Mouse (Mus musculus) testis, postnatal 14 days (tissue): ENCODE results near the gene Lrrc32.

ENCODE experiments used
- DNase-seq: peaks from one replicate; pipeline ENCODE4 v3.0.0; 2021; ENCODE audit warnings: low spot score

The Lrrc32 gene

GRCm38 (mm10) chr7:98488398-98489130 lies 519 bp upstream of the Lrrc32 start:
- DNase-seq, result no peak

GRCm38 (mm10) chr7:98489623-98490084 lies 571 bp downstream of the Lrrc32 start:
- peak; percentile 78 for DNase-seq

GRCm38 (mm10) chr7:98490328-98490727 lies 1.2 kb downstream of the Lrrc32 start:
- no peak for DNase-seq

- no peak for DNase-seq
Measured at GRCm38 (mm10) chr7:98490911-98491310, 1.8 kb downstream of the Lrrc32 start.

GRCm38 (mm10) chr7:98491451-98492200 lies 2.5 kb downstream of the Lrrc32 start:
- DNase-seq, result no peak

GRCm38 (mm10) chr7:98492331-98492730 lies 3.2 kb downstream of the Lrrc32 start:
- no peak for DNase-seq

- DNase-seq, result no peak
Measured at GRCm38 (mm10) chr7:98493307-98493706, 4.2 kb downstream of the Lrrc32 start.

GRCm38 (mm10) chr7:98493901-98494480 lies 4.9 kb downstream of the Lrrc32 start:
- DNase-seq, result no peak

GRCm38 (mm10) chr7:98495591-98495990 lies 6.5 kb downstream of the Lrrc32 start:
- no peak for DNase-seq

GRCm38 (mm10) chr7:98497451-98497850 lies 8.4 kb downstream of the Lrrc32 start:
- no peak for DNase-seq

GRCm38 (mm10) chr7:98498101-98498500 lies 9.0 kb downstream of the Lrrc32 start:
- DNase-seq, result no peak

- peak; percentile 42 for DNase-seq
Measured at GRCm38 (mm10) chr7:98498656-98499560, 9.8 kb downstream of the Lrrc32 start.

- no peak for DNase-seq
Measured at GRCm38 (mm10) chr7:98499561-98500292, 10.6 kb downstream of the Lrrc32 start.

- peak; percentile 73 for DNase-seq
Measured at GRCm38 (mm10) chr7:98500470-98500869, 11.4 kb downstream of the Lrrc32 start.

GRCm38 (mm10) chr7:98501078-98501477 lies 12.0 kb downstream of the Lrrc32 start:
- DNase-seq, result no peak

- DNase-seq, result no peak
Measured at GRCm38 (mm10) chr7:98502921-98503320, 13.8 kb downstream of the Lrrc32 start.

- peak; percentile 33 for DNase-seq
Measured at GRCm38 (mm10) chr7:98503951-98504647, 15.0 kb downstream of the Lrrc32 start.

- DNase-seq, result no peak
Measured at GRCm38 (mm10) chr7:98504726-98505314, 15.7 kb downstream of the Lrrc32 start.

GRCm38 (mm10) chr7:98505664-98506063 lies 16.6 kb downstream of the Lrrc32 start:
- no peak for DNase-seq
